Mouse (Mus musculus): Measurements from ENCODE around the gene Gzf1. TPM values are rescaled to one million over a fixed set of nuclear protein-coding genes. Genes with fewer than 3 reads are reported as not detected.

Gene Gzf1
- polyA plus RNA-seq, 1 experiment from 2014 or later: 21.2 TPM

DNA sequence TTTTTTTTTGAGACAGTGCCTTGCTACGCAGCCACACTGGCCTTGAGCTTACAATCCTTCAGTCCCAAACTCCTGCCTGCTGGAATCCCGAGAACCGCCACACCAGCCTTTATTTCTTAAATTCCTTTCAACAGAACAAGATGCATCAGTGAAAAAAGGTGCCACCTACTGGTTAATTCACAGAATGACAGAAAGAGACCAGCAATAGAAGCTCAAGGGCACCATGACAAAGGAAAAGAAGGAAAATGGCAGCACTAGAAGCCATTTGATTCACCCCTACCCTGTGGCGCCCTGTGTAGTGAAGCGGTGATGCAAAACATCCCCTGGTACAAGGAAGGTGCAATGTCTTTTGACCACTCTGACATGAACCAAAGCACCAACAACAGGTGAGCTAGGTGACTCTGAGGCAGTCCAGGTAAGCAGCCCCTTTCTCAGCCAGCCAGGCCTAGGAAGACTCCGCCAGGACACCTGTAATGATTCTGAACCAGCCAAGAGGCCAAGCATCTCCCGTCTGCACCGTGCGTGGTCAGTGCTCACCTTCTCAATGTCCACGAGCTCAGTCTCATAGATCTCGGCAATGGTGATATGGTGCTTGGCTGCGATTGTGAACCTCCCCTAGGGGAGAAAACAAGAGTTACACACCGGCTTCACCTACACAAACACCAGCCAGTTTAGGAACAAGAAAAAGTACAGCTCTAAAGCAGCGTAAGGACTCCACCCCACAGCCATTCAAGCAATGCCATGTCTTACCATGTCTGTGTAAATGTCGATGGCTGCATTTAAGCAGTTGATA is 25.8 kb downstream of the Gzf1 start:
- Histone ChIP-seq H3K4me2 (no peak overlapping the region), H3K27me3 (no peaks in the 10 kb centered on the region), H3K27ac (no peak overlapping the region), H3K36me3 (peaks cover 31% of the 10 kb centered on the region), H3K9me3 (no peaks in the 10 kb centered on the region), H3K9ac (no peak overlapping the region), H3K4me1 (no peaks in the 10 kb centered on the region), H3K4me3 (no peak overlapping the region)
- no peak for ATAC-seq (ENCODE audit: insufficient number of reproducible peaks, insufficient read depth, low FRiP score, low TSS enrichment, low read depth)
- 82% methylated on average over 15 of the region's 15 CpGs for WGBS

DNA sequence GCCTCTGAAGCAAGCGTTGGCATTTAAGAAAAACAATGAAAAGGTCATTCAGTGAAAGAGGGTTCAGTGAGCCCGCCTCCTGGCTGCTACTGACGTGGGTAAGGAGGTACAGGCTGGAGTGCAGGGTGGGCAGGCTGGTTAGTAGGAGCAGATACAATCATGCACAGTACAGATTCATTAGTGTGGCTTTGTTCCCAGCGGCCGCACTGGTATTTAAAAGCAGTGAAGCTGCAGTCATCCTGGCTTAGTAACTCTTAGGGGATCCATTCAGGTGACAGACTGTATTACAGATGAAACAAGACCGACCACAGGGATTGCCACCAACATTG is 26.3 kb downstream of the Gzf1 start:
- Histone ChIP-seq H3K4me3 (no peak overlapping the region), H3K4me2 (no peak overlapping the region), H3K9ac (no peak overlapping the region), H3K27ac (no peak overlapping the region), H3K27me3 (no peaks in the 10 kb centered on the region), H3K9me3 (no peaks in the 10 kb centered on the region), H3K4me1 (0 out of 2 replicates have a peak, but pooled peaks cover under 1% of the 10 kb centered on the region), H3K36me3 (peaks cover 34% of the 10 kb centered on the region)
- WGBS: 84% methylated on average over 6 of the region's 6 CpGs
- ATAC-seq (ENCODE audit: insufficient number of reproducible peaks, insufficient read depth, low FRiP score, low TSS enrichment, low read depth): no peak

DNA sequence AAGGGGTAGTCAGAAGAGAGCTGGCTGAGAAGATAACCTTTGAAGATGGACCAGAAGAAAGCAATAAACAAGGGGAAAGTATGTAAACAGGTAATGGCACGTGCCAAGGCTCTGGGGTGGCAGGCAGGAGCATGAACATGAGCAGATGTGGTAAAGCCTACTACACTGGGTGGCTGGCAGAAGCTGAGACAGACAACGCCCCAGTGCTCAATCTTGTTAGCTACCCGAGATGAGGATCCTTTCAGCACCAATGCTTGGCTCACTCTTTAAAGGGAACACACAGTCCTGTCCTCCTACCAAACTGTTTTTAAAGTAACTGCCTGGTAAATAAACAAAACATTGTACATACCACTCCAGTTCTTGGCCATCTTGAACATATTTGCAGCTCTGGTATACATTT is 31.5 kb downstream of the Gzf1 start:
- Histone ChIP-seq H3K27ac (no peak overlapping the region), H3K9ac (no peak overlapping the region), H3K4me1 (0 out of 2 replicates have a peak, but pooled peaks cover 3% of the 10 kb centered on the region), H3K9me3 (no peaks in the 10 kb centered on the region), H3K4me3 (no peak overlapping the region), H3K4me2 (no peak overlapping the region), H3K36me3 (peaks cover 15% of the 10 kb centered on the region; the same call in 1 of the 2 replicates), H3K27me3 (no peaks in the 10 kb centered on the region)
- WGBS: 65% methylated on average over 3 of the region's 3 CpGs
- ATAC-seq (ENCODE audit: insufficient number of reproducible peaks, insufficient read depth, low FRiP score, low TSS enrichment, low read depth): no peak

DNA sequence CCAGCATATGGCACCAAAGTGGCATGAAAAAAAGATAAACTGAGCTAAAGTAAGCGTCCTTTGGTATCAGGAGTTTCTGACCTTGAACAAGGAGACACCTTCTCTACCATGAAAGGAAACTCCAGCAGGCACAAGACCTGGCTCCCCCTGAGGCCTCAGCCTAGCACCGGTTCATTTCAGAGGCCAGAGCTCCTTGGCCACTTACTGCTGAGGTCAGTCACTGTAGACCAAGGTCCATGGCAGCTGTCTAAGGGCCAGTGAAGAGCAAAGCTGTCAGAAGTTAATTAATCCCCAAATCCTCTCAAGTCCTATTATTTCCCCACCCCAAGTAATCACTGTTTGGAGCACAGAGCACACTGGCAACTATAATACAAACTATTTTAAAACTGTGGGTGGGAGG is 36.2 kb downstream of the Gzf1 start:
- Histone ChIP-seq H3K36me3 (no peaks in the 10 kb centered on the region), H3K4me1 (0 out of 2 replicates have a peak, but pooled peaks cover 3% of the 10 kb centered on the region), H3K9me3 (no peaks in the 10 kb centered on the region), H3K27ac (no peak overlapping the region), H3K4me2 (no peak overlapping the region), H3K27me3 (no peaks in the 10 kb centered on the region), H3K4me3 (no peak overlapping the region), H3K9ac (no peak overlapping the region)
- ATAC-seq (ENCODE audit: insufficient number of reproducible peaks, insufficient read depth, low FRiP score, low TSS enrichment, low read depth): no peak
- WGBS: 67% methylated on average over 2 of the region's 2 CpGs

DNA sequence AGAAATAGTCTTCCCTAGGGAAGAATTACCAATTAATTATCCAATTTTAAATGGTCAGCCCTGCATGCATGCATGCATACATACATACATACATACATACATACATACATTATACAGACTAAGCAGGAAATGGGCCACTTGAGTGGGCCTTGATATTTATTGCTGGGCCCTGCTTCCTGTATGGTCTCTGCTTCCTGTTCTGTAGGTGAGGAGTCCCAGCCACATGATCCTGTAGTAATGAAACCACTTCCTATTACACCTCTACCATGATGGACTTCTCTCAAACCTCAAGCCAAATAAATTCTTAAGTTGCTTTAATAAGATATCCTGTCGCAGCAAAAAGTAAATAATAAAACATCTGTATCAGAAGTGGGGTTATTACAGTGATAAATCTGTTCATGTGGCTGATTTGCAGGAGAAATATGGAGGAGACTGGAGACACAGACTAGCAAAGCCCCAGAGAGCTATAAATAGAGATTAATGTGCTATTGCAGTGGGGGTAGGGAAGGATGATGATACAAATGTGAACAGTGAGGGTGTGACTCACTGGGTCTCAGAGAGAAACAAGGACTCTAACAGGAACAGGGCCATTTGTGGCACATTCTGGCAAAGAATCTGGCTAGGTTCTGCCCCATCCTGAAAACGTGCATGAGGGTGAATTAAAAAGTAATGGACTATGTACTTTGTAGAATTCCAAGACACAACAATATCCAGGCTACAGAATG is 38.6 kb downstream of the Gzf1 start:
- H3K4me3 ChIP-seq: no peak overlapping the region
- H3K4me2 ChIP-seq: no peak overlapping the region
- no peak overlapping the region for H3K9ac ChIP-seq
- no peaks in the 10 kb centered on the region for H3K36me3 ChIP-seq
- no peaks in the 10 kb centered on the region for H3K27me3 ChIP-seq
- 87% methylated on average over 2 of the region's 2 CpGs for WGBS
- no peak overlapping the region for H3K27ac ChIP-seq
- no peaks in the 10 kb centered on the region for H3K9me3 ChIP-seq
- H3K4me1 ChIP-seq: no peaks in the 10 kb centered on the region
- no peak for ATAC-seq (ENCODE audit: insufficient number of reproducible peaks, insufficient read depth, low FRiP score, low TSS enrichment, low read depth)

DNA sequence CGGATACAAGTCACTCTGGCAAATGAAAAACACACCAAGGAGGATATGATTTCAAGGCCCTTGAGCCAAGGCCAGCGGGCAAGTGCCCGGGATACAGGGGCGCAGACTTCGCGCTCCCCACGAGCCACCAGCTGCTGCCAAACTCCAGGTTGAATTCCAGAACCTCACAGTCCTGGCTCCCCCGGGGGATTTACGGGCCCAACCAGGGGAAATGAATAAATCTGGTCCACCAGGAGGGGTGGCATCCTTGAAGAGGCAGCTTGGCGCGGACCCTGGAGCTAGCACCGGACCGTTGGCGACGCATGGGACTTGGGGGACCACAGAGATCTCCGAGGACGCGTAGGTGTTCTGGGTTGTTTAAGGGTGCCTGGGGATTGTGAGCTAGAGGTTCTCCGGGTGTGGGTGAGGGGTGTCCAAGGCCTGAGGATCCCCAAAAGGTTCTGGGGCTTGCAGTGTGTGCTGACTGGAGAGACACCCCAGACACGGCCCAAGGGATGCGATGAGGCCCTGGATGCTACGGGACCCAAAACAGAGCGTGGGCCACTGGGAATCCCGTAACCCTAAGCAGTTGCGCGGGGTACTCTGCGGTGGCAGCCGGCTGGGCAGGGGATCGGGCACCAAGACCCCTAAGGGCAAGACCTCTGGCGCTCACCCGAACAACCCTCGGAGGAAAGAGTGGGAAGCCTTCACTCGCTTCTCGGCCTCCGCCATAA is 50.9 kb downstream of the Gzf1 start:
- H3K27me3 ChIP-seq: no peaks in the 10 kb centered on the region
- peaks cover 12% of the 10 kb centered on the region for H3K4me1 ChIP-seq
- H3K4me3 ChIP-seq: peak overlapping the region; percentile 75
- peak overlapping the region; percentile 93 for H3K4me2 ChIP-seq
- WGBS: under 1% methylated on average over 35 of the region's 35 CpGs
- no peak; the same call in 1 of the 2 replicates for ATAC-seq (ENCODE audit: insufficient number of reproducible peaks, insufficient read depth, low FRiP score, low TSS enrichment, low read depth)
- H3K27ac ChIP-seq: 0 out of 2 replicates have a peak overlapping the region, but pooled peaks have one; percentile 39
- no peaks in the 10 kb centered on the region for H3K36me3 ChIP-seq
- no peaks in the 10 kb centered on the region for H3K9me3 ChIP-seq
- peak overlapping the region; percentile 82 for H3K9ac ChIP-seq

DNA sequence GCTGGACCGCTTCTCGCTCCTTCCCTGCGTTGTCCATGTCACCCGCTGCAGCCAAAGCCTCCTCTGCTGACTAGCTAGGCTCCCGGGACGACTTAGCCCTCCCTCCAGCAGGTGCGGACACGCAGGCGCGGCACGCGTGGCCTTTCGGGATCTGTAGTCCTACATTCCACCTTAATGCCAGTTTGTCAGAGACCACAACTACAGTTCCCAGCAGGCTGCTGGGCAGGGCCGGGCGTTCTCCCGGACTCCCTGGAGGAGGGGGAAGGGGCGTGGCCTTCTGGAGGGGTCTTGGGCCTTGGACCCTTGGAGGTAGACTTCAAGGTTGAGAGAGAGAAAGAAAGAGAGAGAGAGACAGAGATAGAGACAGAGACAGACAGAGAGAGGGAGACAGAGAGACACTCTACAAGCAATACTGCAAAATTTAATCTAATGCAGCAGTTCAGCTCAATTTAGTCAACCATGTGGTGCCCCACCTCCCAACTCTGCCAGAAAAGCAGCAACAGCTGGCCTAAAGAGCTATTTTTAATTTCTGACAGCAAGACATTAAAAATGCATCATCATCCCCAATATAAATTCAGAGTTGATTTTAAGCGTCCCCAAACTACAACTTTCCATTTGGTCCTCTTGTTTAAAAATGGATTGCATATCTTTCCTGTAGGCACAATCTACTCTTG is 51.6 kb downstream of the Gzf1 start, which contains the start of gene Napb:
Gene Napb (minus strand): TSS at position 141 of the 674 bp plus-strand sequence.
- peak within 1 kb of the TSS; percentile 75 for H3K4me3 ChIP-seq
- peak within 1 kb of the TSS; percentile 82 for H3K9ac ChIP-seq
- H3K9me3 ChIP-seq: no peaks in the 10 kb centered on the region
- WGBS: 4% methylated on average over 18 of the region's 18 CpGs
- H3K27me3 ChIP-seq: no peaks in the 10 kb centered on the region
- H3K4me2 ChIP-seq: peak within 1 kb of the TSS; percentile 93
- peaks cover 12% of the 10 kb centered on the region for H3K4me1 ChIP-seq
- 0 out of 2 replicates have a peak within 1 kb of the TSS, but pooled peaks have one; percentile 39 for H3K27ac ChIP-seq
- no peaks in the 10 kb centered on the region for H3K36me3 ChIP-seq
- peak; percentile 98 for ATAC-seq (ENCODE audit: insufficient number of reproducible peaks, insufficient read depth, low FRiP score, low TSS enrichment, low read depth)

Other genes starting within 250 kb of the Gzf1 start
- 8.0 and 9.7 TPM in 2 replicates for gene Cd93, start 237.5 kb upstream of the Gzf1 start, polyA plus RNA-seq (2015; fragmentation: Nextera tagmentation; extraction: Ambion mirVana)
- gene Nxt1, start 8.4 kb upstream of the Gzf1 start, polyA plus RNA-seq (2015; fragmentation: Nextera tagmentation; extraction: Ambion mirVana): 105 and 108 TPM in 2 replicates
- gene Napb, start 51.4 kb downstream of the Gzf1 start, polyA plus RNA-seq (2015; fragmentation: Nextera tagmentation; extraction: Ambion mirVana): 4.2 and 5.4 TPM in 2 replicates
- not detected in 2 replicates for gene Cstl1, start 69.3 kb downstream of the Gzf1 start, polyA plus RNA-seq (2015; fragmentation: Nextera tagmentation; extraction: Ambion mirVana)
- gene Cst11, start 90.5 kb downstream of the Gzf1 start, polyA plus RNA-seq (2015; fragmentation: Nextera tagmentation; extraction: Ambion mirVana): not detected in 2 replicates
- gene 8030411F24Rik, start 101.0 kb downstream of the Gzf1 start, polyA plus RNA-seq (2015; fragmentation: Nextera tagmentation; extraction: Ambion mirVana): not detected in 2 replicates
- not detected in 2 replicates for gene Cst12, start 108.3 kb downstream of the Gzf1 start, polyA plus RNA-seq (2015; fragmentation: Nextera tagmentation; extraction: Ambion mirVana)
- 0.32 TPM in 1 of 2 replicates, not detected in the other for gene Cst8, start 117.8 kb downstream of the Gzf1 start, polyA plus RNA-seq (2015; fragmentation: Nextera tagmentation; extraction: Ambion mirVana)
- gene Cst13, start 139.1 kb downstream of the Gzf1 start, polyA plus RNA-seq (2015; fragmentation: Nextera tagmentation; extraction: Ambion mirVana): not detected in 2 replicates
- not detected in 2 replicates for gene Cst9, start 154.1 kb downstream of the Gzf1 start, polyA plus RNA-seq (2015; fragmentation: Nextera tagmentation; extraction: Ambion mirVana)
- gene 9230104L09Rik, start 184.0 kb downstream of the Gzf1 start, polyA plus RNA-seq (2015; fragmentation: Nextera tagmentation; extraction: Ambion mirVana): not detected in 2 replicates
- gene Cst3, start 194.7 kb downstream of the Gzf1 start, polyA plus RNA-seq (2015; fragmentation: Nextera tagmentation; extraction: Ambion mirVana): 344 and 387 TPM in 2 replicates

All from embryonic facial prominence, embryonic 13.5 days (tissue).